Mouse (Mus musculus) hindbrain, postnatal 0 days (tissue): ENCODE measurements around the gene Ankfn1. TPM values are rescaled to one million over a fixed set of nuclear protein-coding genes. Genes with fewer than 3 reads are reported as not detected.

Experiments used
- ATAC-seq: fragments of 200-750 bp; cut with Nextera tagmentation; 2 replicates; pipeline ENCODE4 v1.8.0; 2017; ENCODE audit warnings: mild to moderate bottlenecking, moderate TSS enrichment, moderate library complexity
- DNase-seq: peaks from one replicate; pipeline ENCODE4 v3.0.0-alpha.2; 2015; ENCODE audit warnings: low spot score
- H3K27ac ChIP-seq: fragments of 300-500 bp; sonication (generic); 2 replicates; pipeline ENCODE4 v1.5.1; 2014; ENCODE audit warnings: mild to moderate bottlenecking
- H3K27me3 ChIP-seq: fragments of 300-500 bp; sonication (generic); 2 replicates; pipeline ENCODE4 v1.6.1; 2014; ENCODE audit warnings: low read length, mixed read lengths; ENCODE audit not compliant: insufficient read depth
- H3K36me3 ChIP-seq: fragments of 300-500 bp; sonication (generic); 2 replicates; pipeline ENCODE4 v1.6.1; 2014; ENCODE audit warnings: low read length, mixed read lengths; ENCODE audit not compliant: insufficient read depth
- H3K4me1 ChIP-seq: fragments of 300-500 bp; sonication (generic); 2 replicates; pipeline ENCODE4 v1.6.1; 2014; ENCODE audit warnings: antibody characterized with exemption, low read length, mixed read lengths; ENCODE audit not compliant: insufficient read depth
- H3K4me2 ChIP-seq: fragments of 300-500 bp; sonication (generic); 2 replicates; pipeline ENCODE4 v1.6.1; 2014; ENCODE audit warnings: low read depth, mild to moderate bottlenecking, low read length, moderate library complexity, mixed read lengths
- H3K4me3 ChIP-seq: fragments of 300-500 bp; sonication (generic); 2 replicates; pipeline ENCODE4 v1.5.1; 2014; ENCODE audit warnings: low read length
- H3K9ac ChIP-seq: fragments of 300-500 bp; sonication (generic); replicated peaks from 2 replicates; pipeline ENCODE4 v1.6.1; 2014; ENCODE audit warnings: mild to moderate bottlenecking, low read length, moderate library complexity, mixed read lengths
- H3K9me3 ChIP-seq: fragments of 300-500 bp; sonication (generic); 2 replicates; pipeline ENCODE4 v1.6.1; 2016; ENCODE audit warnings: low read length, mixed read lengths
- CTCF ChIP-seq: IDR thresholded peaks from 2 replicates; pipeline ENCODE4 v1.5.1; 2016; ENCODE audit warnings: antibody characterized with exemption, control low read depth, low read depth
- WGBS: fragments of 180-500 bp; shearing (Covaris S2); extraction: QIAGEN DNeasy Blood & Tissue Kit; methylation state at CpG from one replicate; pipeline ENCODE4 v1.1.7; 2014; 5-methylcytosine and 5-hydroxymethylcytosine counted together
- polyA plus RNA-seq: library from polyadenylated mRNA; unstranded; fragments of >200 nt; fragmentation: Nextera tagmentation; extraction: Ambion mirVana; gene quantifications from 2 replicates; pipeline ENCODE4 v1.2.1, GENCODE M21; 2015
- total RNA-seq: library from RNA; depleted of rRNA; stranded (reverse); fragments of >200 nt; gene quantifications from 2 replicates; pipeline ENCODE4 v1.2.3, GENCODE M21; 2014

The Ankfn1 gene
- total and polyA plus RNA-seq, 2 experiments from 2014 or later, result 3.0 to 17.6 TPM

DNA sequence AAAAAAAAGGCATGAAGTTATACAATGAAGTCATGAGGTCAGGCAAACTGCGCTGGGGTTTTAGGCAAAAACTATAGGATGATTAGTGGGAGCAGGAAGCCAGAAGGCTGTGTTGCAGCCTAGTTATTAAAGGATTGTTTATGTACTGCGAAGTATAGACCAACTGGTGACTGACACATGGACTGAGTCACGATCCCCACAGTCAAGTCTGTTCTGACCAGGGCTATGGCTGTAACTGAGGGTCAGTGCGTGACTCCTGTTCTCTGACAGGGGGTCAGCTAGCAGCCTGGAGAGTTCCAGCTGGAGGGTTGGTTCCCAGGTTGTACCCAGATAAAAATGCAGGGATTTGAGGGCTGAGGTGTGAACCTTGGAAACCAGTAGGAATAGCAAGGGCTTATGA, 301.4 kb downstream of the Ankfn1 start:
- no peak overlapping the region for H3K9ac ChIP-seq
- no peak for ATAC-seq
- no peaks in the 10 kb centered on the region for H3K27me3 ChIP-seq
- no peaks in the 10 kb centered on the region for H3K9me3 ChIP-seq
- no peak for TF ChIP-seq CTCF
- H3K4me2 ChIP-seq, result no peak overlapping the region
- H3K4me1 ChIP-seq, result no peaks in the 10 kb centered on the region
- DNase-seq, result no peak
- no peaks in the 10 kb centered on the region for H3K36me3 ChIP-seq
- no peak overlapping the region for H3K4me3 ChIP-seq
- WGBS, result 90% methylated on average over 4 of the region's 4 CpGs
- no peak overlapping the region for H3K27ac ChIP-seq

DNA sequence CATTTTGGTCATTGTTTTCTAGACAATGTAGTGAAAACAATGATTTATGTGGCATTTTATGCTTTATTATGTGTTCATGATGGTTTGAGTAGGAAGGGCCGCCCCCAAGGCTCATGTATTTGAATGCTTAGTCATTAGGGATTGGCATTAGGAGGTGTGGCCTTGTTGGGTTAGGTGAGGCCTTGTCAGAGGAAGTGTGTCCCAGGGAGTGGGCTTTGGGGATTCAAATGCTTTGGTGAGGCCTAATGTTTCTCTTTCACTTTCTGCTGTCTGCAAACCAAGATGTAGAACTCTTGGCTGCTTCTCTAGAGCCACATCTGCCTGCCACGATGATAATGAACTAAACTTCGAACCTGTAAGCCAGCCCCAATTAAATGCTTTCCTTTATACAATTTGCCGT, 304.6 kb downstream of the Ankfn1 start:
- DNase-seq, result no peak
- H3K9me3 ChIP-seq, result no peaks in the 10 kb centered on the region
- no peaks in the 10 kb centered on the region for H3K36me3 ChIP-seq
- TF ChIP-seq CTCF, result no peak
- no peak overlapping the region for H3K4me3 ChIP-seq
- no peaks in the 10 kb centered on the region for H3K27me3 ChIP-seq
- no peak overlapping the region for H3K4me2 ChIP-seq
- WGBS, result 78% methylated on average over 4 of the region's 4 CpGs
- H3K4me1 ChIP-seq, result no peaks in the 10 kb centered on the region
- ATAC-seq, result no peak
- no peak overlapping the region for H3K27ac ChIP-seq
- H3K9ac ChIP-seq, result no peak overlapping the region

GRCm38 (mm10) chr11:89465381-89465780, 312.1 kb downstream of the Ankfn1 start:
- DNase-seq, result no peak
- no peaks in the 10 kb centered on the region for H3K36me3 ChIP-seq
- H3K4me1 ChIP-seq, result no peaks in the 10 kb centered on the region
- WGBS, result 92% methylated on average over 4 of the region's 4 CpGs
- H3K27me3 ChIP-seq, result no peaks in the 10 kb centered on the region
- H3K4me2 ChIP-seq, result no peak overlapping the region
- H3K9me3 ChIP-seq, result no peaks in the 10 kb centered on the region
- no peak overlapping the region for H3K4me3 ChIP-seq
- ATAC-seq, result no peak
- no peak overlapping the region for H3K9ac ChIP-seq
- no peak overlapping the region for H3K27ac ChIP-seq
- TF ChIP-seq CTCF, result no peak

- Histone ChIP-seq H3K9ac (no peak overlapping the region), H3K9me3 (no peaks in the 10 kb centered on the region), H3K4me1 (no peaks in the 10 kb centered on the region), H3K27me3 (no peaks in the 10 kb centered on the region), H3K4me3 (no peak overlapping the region), H3K36me3 (no peaks in the 10 kb centered on the region), H3K4me2 (no peak overlapping the region), H3K27ac (no peak overlapping the region)
- ATAC-seq (no peak), DNase-seq (no peak)
- WGBS, result 86% methylated on average over 10 of the region's 10 CpGs
- TF ChIP-seq CTCF, result no peak
Measured at GRCm38 (mm10) chr11:89462216-89462615, 315.2 kb downstream of the Ankfn1 start.

- WGBS, result 87% methylated on average over 6 of the region's 6 CpGs
- no peaks in the 10 kb centered on the region for H3K9me3 ChIP-seq
Measured at GRCm38 (mm10) chr11:89459437-89459836, 318.0 kb downstream of the Ankfn1 start.

DNA sequence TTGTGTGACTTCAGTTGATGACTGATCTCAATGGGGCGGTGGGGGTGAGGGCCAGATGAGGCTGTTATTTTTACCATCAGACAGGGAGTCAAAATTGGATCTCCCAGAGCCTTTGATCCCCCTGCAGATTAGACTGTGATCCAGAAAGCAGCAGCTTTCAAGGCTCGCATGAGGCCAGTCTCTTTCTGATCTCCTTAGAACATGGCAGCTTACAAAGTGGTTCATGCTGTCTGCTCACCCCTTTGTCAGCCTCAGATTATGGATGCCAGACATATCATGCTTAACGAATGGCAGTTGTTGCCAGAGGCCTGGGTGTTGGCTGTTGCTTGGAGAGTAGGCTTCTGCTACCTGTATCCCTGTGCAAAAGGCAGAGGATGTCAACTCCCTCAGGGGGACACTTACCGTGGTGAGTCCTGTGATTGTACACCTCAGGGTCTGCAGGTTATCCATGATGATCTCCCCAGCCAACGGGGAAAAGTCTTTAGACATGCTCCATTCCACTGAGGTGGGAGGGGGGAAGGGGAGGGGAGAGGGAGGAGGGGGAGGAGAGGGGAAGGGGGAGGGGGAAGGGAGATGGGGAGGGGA, 321.7 kb downstream of the Ankfn1 start:
- no peaks in the 10 kb centered on the region for H3K9me3 ChIP-seq
- H3K4me3 ChIP-seq, result no peak overlapping the region
- H3K36me3 ChIP-seq, result no peaks in the 10 kb centered on the region
- ATAC-seq (no peak), DNase-seq (no peak)
- H3K4me1 ChIP-seq, result no peaks in the 10 kb centered on the region
- H3K27me3 ChIP-seq, result no peaks in the 10 kb centered on the region
- no peak for TF ChIP-seq CTCF
- no peak overlapping the region for H3K4me2 ChIP-seq
- no peak overlapping the region for H3K9ac ChIP-seq
- H3K27ac ChIP-seq, result no peak overlapping the region
- WGBS, result 48% methylated on average over 5 of the region's 5 CpGs

More at GRCm38 (mm10) chr11:89459437-89459836, 318.0 kb downstream of the Ankfn1 start:
- no peak overlapping the region for H3K4me3 ChIP-seq
- no peaks in the 10 kb centered on the region for H3K4me1 ChIP-seq
- no peak for DNase-seq
- H3K27ac ChIP-seq, result no peak overlapping the region
- no peak for ATAC-seq
- H3K36me3 ChIP-seq, result no peaks in the 10 kb centered on the region
- no peak for TF ChIP-seq CTCF
- no peaks in the 10 kb centered on the region for H3K27me3 ChIP-seq
- no peak overlapping the region for H3K9ac ChIP-seq
- H3K4me2 ChIP-seq, result no peak overlapping the region

GRCm38 (mm10) chr11:89454702-89455101, 322.8 kb downstream of the Ankfn1 start:
- Histone ChIP-seq H3K4me1 (no peaks in the 10 kb centered on the region), H3K9ac (no peak overlapping the region), H3K27me3 (no peaks in the 10 kb centered on the region), H3K36me3 (no peaks in the 10 kb centered on the region), H3K9me3 (no peaks in the 10 kb centered on the region), H3K4me3 (no peak overlapping the region), H3K4me2 (no peak overlapping the region), H3K27ac (no peak overlapping the region)
- WGBS, result 75% methylated on average over 4 of the region's 4 CpGs
- ATAC-seq (no peak), DNase-seq (no peak)
- TF ChIP-seq CTCF, result no peak
